Mouse (Mus musculus) thymus, postnatal 14 days (tissue): ENCODE results near the gene Tbx4.

Experiments used
- DNase-seq: peaks from one replicate; pipeline ENCODE4 v3.0.0; 2021

The Tbx4 gene

DNA sequence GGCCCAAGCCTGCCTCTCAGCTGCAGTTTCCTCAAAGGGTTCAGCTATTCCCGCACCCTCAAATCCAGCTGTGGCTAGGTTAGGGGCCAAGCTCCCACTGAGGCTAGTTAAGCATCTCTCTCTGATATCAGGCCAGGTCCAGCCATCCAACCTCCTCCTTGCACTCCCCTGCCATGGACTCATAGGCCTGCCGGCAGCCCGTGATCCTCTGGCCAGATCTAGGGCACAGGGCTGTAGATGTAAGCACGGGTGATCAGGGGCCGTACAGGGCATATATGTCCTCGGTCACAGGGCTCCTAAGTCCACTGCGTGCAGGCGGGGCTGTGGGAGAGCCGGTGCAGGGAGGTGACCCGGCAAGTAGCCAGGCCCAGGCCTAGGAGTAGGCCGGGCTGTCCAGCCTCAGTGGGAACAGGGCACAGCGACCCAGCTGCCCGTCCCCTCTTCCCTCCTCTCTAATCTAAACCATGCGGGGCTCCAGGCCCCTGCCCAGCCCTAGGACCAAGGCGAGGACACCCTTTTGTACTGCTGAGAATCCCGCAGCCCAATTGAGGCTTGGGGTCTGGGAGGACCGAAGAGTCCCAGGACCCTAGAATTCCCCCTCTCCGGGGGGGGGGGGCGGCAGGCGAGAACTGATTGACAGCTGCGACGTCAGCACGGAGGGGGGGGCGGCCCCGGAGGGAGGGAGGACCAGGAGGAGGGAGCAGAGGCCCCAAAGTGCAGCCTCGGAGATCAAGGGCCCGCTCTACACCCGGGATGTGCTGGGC is at the start of gene Tbx4:
Gene Tbx4 (plus strand): TSS at position 758 of the 764 bp plus-strand sequence.
- no peak for DNase-seq

DNA sequence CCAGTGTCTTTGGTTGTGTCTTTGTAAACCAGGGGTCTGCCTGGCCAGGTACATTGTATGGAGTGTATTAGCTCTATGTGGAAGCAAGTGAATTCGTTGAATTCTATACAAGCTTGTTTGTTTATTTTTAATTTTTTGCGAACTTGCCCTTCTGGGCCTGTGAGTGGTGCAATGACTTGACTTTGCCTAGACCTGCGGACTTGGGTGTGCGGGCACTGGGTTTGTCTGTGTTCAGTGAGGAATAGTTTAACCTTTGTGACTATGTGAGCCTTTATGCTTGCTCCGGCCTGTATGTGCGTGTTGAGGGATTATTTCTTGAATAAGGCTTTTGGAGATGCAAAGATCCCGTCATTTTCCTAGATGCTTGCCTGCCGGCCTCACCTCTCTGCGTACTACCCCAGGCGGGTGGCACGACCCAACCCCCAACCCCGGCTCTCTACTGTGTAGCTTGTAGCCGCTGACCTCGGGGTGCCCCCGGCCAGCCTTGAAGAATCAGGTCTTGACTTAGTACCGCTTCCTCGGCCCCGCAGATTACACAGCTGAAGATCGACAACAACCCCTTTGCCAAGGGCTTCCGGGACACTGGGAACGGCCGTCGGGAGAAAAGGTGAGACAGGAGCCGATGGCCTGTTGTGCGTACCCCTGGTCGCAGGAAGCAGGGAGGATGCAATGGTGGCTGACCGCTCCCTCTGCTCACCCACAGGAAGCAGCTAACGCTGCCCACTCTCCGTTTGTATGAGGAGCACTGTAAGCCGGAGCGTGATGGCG is 49.5 kb upstream of the Tbx4 start:
- DNase-seq = no peak

- DNase-seq = no peak
Observed at GRCm38 (mm10) chr11:85837291-85837647, 49.0 kb upstream of the Tbx4 start.

DNA sequence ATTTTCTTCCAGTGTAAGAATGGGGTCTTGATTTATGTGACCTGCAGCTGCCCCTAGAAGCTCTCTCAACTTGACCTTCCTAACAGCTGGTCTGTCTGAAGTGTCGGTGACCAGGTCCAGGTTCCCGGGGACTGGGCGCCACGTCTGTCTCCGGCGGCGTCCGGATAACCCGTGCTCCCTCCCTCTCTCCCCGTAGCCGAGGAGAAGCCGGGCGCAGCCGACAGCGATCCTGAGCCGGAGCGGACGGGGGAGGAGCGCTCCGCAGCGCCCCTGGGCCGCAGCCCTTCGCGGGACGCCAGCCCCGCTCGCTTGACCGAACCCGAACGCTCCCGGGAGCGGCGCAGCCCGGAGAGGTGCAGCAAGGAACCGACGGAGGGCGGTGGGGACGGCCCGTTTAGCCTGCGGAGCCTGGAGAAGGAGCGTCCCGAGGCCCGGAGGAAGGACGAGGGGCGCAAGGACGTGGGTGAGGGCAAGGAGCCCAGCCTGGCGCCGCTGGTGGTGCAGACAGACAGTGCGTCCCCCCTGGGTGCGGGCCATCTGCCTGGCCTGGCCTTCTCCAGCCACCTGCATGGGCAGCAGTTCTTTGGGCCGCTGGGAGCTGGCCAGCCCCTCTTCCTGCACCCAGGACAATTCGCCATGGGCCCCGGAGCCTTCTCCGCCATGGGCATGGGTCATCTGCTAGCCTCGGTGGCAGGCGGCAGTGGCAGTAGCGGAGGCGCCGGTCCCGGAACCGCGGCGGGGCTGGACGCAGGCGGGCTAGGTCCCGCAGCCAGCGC is 48.4 kb upstream of the Tbx4 start:
- DNase-seq = no peak

DNA sequence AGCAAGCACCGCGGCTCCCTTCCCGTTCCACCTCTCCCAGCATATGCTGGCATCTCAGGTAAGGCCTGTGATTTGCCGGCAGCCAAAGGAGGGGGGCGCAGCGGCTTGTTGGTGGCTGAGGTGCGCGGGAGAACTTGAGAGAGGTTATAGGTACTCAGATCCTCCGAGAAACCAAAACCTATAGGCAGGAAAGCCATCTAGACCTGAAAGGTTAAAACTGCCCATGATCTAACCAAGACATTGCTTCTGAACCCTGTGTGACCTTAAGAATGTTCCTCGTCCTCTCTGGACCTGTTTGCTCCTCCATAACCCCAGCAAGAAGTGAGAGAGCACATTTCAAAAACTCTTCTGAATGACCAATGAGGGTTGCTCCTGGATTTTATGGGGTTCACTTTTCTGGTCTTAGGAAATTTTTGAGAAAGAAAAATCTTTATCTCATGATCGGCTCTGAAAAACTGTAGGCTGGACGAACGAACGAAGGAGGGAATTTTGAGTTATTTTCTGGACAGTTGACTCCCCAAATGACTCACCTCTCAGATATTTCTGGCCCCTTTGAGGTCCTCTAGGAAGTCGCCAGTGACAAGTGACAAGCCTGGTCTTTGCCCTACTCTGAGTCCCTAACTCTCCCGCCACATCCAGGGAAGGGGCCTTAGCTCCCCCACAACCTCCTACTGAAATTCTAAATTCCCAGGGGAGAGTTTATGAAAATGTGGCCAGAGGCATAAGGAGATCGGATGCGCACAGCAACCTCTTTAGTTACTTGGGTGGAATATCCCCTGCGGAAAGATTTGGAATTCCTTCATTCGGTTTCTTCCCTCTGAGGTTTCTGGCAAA is 47.6 kb upstream of the Tbx4 start:
- no peak for DNase-seq

- no peak for DNase-seq
Observed at GRCm38 (mm10) chr11:85839258-85840030, 46.8 kb upstream of the Tbx4 start.

DNA sequence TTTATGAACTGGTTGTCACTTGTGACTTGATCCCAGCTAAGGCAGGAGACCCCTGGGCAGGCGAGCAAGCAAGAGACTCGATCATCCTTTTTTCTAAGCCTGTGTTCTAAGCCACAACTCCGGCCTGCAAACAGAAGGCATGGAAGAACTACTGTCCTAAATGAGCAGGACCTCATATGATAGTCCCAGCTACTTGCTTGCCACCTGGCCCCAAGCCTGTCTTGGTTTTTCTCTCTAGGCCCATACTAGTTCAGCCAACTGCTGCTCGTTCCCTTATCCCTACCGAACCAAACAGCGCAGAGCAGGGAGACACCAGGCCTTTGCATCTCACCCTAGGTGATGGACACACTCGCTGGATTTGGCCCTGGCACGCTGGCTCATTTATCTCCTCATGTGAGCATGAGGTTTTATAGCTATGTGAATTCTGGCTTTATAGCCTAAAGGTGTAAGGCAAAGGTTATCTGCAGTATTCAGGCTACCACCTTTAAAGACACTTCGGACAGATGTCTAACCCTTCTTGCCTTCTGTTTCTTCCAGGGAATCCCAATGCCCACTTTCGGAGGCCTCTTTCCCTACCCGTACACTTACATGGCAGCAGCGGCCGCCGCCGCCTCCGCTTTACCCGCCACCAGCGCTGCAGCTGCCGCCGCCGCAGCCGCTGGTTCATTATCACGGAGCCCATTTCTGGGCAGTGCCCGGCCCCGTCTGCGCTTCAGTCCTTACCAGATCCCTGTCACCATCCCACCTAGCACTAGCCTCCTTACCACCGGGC is 46.0 kb upstream of the Tbx4 start:
- no peak for DNase-seq

- DNase-seq = no peak
Observed at GRCm38 (mm10) chr11:85840803-85841145, 45.4 kb upstream of the Tbx4 start.

DNA sequence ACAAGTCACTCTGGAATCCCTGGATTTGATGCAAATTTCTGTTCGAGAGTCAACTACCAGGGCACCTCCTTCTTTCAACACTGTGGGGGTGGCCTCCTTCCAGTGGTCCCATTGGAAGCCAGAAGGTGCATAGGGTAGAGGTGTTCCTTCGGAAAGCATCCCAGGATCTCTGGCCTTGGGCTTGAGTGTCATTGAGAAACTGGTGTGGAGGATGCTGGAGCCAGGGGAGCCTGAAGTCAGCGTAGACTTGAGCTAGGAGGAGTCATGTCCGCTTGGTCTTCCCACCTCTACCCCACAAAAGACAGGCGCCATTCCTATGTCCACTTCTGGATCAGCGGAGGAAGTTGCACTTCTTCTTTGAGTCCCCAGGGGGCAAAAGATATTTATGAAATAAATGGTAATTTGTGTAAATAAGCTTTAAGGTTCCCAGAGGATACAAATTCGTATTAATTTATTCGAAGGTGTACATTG is 45.0 kb upstream of the Tbx4 start:
- DNase-seq = no peak

GRCm38 (mm10) chr11:85841980-85842379 is 44.2 kb upstream of the Tbx4 start:
- DNase-seq = peak; percentile 72

DNA sequence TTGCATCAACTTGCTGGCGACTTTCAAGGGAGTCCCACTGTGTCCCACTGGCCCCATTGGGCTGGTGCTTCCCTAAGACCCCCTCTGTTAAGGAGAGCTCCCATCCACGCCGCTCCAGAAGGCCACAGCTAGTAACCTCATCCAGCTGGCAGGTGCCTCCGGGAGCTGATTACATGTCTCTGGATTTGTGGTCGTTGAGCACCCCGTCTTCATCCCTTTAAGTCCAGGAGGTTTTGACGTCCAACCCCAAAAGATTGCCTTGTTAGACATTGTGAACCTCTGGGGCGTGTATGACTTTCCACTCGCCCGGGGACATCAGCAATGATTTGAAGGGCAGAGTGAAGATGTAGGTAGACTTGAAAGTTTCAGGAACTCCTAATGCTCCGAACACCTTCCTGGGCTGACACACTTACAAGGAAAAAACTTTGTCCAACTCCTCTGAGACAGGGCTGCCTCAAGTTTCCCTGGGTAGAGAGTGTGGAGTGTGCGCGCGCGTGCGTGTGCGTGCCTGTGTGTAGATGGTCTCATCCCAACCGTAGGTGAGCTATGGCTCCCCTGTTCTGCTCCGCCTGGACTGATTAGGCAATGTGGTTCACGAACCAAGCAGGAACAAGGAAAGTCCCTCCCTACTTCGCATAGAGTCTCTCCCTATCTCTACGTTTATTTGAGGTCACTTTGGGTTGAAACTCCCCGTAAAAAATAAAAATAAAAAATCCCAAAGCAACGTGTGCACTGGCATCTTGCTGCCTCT is 43.5 kb upstream of the Tbx4 start:
- DNase-seq = no peak

DNA sequence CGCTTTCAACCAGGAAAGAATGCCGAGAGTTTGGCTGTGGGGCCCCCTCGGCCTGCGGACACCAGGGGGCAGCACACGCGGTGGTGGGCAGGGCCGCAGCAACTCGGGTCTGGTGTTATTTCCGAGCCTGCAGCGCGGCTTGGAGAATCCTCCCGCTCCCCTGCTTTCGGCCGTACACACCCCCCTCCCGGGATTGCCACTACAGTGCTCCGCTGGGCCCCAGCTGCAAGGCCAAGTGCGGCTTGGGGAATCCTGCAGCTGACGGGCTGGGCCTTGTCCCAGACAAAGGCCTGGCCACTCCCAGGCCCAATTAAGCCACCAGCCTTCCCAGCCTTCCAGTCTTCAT is 42.9 kb upstream of the Tbx4 start:
- peak; percentile 66 for DNase-seq

DNA sequence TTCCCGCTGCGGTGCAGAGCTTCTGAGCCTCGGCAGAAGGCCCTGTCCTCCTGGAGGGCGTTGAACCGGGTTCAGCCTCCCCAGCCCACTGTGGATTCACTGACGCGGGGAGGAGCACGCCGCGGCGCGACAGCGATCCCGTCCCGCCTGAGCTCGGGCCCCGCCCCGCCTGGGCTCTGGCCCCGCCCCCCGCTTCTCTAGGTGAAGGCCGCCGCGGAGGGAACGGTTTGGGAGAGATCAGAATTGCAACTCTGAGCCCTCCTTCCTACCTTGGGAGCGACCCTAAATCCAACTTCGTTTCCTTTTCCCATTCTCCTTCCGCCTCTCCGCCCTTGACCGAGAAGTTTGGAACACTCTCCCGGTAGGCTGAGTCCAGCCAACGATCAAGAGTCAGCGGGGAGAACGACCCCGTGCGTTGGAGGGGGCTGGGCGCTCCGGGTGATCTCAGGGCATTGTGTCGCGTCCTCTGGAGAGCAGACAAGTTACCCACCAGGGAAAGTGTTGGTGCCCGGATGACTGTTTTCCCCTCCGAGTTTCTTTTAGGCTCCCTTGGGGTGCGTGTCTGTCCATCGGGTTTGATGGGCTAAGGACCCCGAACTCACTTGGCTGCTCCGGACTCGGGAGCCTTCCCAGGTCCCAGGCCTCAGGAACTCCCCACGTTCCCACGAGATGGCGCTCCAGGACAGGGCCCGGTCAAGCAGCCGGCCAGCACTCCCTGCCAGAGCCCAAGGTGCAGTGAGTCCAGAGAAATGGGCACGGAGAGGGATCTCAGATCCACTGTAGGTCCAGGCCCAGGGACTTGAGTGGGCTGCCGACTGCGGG is 41.9 kb upstream of the Tbx4 start:
- DNase-seq = peak; percentile 83

GRCm38 (mm10) chr11:85844971-85845370 is 41.3 kb upstream of the Tbx4 start:
- no peak for DNase-seq

- DNase-seq = no peak
Observed at GRCm38 (mm10) chr11:85845921-85846320, 40.3 kb upstream of the Tbx4 start.

DNA sequence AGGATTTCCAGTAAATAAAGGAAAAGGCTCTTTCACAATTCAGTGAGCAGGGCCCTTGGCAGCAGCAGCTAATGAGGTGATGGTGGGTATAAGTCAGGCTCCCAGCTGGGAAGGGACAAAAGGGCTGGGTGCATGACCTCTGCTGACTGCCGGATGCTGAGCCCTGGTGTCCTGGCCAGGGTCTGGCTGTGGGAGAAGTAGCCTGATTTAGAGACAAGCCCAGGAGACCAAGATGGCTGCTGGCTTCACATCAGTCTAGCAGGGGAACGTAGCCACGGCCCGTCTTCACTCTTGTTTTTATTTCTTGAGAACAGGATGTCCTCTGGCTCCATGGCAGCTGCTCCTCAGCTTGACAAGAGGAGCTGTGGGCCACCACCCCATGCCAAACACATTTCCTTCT is 39.7 kb upstream of the Tbx4 start:
- DNase-seq = no peak

DNA sequence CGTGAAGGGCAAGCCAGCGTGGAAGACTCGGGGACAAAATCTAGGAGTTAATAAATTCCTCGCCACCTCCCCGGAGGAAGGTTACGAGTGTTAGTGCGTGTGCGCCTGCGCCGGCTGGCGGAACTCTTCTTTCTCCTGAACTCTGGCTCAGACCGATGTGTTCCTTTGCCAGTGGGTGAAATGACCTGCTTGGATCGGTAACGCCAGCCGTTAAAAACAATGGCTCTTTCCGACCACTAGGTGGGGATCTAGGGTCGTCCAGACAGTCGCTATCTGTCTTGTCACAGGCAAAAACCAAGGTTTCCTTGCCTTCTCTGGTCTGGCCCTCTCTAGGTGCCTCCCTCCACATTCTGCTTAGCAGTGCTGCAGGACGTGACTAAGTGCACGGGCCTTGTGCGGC is 37.2 kb upstream of the Tbx4 start:
- peak; percentile 63 for DNase-seq

GRCm38 (mm10) chr11:85850233-85850632 is 36.0 kb upstream of the Tbx4 start, which contains the start of gene Gm11444:
Gene Gm11444 (minus strand): TSS chr11:85850333.
- DNase-seq = no peak

DNA sequence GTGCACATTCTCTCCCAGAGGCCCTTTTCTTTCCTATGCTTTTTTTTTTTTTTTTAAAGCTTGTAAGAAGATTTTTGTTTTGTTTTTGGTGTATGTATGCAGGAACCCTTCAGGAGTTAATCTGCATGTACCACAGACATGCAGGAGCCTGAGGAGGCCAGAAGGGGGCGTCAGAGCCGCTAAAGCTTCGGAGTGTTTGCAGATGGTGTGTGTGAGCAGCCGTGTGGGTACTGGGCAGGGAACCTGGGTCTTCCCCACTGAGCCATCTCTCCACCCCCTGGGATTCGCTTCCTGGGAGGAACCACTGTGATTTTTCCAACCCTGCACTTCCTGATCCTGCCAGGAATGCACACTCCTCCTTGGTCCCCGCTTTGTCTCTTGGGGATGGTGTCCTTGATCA is 35.5 kb upstream of the Tbx4 start:
- DNase-seq = no peak
